Mouse (Mus musculus) spleen, adult 12 weeks (tissue): Measurements from ENCODE around the gene Rassf2.

Source experiments
- DNase-seq: peaks from one replicate; pipeline ENCODE4 v3.0.0; 2022; ENCODE audit warnings: low spot score

Rassf2 gene

DNA sequence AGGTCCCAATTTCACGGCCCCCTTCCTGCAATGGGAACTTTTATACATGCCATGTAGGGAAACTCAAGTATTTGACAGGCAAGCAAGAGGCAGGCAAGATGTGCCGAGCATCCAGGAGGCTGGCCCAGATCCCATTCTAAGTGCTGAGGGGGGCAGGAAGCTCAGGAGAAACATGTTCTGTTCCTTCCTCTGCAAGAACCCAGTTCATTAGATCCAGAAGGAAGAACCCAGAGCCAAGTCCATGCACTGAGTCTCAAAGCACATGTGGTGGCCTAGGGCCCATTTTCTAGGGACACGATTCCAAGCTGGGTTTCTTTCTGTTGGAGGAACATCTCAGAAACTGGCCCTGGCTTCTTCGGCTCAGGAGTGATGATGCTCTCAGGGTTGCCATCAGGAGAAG lies 24.6 kb downstream of the Rassf2 start:
- no peak for DNase-seq

DNA sequence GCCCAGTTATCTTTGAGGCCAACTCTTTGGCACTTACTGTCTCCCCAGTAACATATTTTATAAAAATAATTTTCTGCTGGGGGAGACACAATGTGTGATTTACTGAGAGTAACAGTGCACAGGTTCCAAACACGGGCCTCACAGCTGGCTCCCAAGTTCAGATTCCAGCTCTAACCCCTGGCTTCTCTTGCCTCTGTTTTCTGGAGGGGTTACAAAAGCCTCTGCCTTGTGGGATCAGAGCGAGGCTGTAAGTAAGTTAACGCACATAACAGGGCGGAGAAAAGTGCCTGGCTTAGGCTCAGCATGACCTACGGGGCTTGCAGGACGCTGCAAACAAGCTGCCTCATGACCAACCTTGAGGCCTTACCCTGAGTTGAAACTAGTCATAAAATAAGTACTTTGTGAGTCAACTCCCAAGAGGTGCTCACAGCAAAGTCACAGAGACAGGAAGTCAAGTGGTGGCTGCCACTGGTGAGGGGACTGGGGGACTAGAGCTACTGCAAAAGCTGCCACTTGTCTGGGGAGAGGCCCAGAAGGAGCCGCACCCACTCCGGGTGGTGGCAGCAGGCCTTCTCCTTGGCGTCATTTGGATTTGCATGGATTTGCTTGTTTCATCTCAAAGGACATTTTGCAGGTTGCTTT lies 25.4 kb downstream of the Rassf2 start:
- no peak for DNase-seq

DNA sequence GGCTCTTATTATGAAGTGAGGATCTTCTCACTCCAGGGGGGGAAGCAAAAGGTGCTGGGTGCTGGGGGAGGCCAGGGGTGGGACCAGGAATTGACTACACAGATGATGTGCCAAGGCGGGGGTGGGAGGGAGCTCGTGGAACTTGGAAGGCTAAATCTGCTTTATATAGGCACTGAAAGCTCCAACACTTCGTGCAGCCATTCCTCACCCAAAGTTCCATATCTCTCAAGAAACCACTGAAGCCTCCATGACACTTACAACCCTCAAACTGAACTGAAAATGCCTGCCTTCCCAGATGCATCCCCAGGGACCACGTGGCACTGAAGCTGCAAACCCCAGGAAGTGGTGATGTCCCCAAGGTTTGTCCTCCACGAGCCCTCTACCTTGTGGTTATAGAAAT lies 26.1 kb downstream of the Rassf2 start:
- no peak for DNase-seq

DNA sequence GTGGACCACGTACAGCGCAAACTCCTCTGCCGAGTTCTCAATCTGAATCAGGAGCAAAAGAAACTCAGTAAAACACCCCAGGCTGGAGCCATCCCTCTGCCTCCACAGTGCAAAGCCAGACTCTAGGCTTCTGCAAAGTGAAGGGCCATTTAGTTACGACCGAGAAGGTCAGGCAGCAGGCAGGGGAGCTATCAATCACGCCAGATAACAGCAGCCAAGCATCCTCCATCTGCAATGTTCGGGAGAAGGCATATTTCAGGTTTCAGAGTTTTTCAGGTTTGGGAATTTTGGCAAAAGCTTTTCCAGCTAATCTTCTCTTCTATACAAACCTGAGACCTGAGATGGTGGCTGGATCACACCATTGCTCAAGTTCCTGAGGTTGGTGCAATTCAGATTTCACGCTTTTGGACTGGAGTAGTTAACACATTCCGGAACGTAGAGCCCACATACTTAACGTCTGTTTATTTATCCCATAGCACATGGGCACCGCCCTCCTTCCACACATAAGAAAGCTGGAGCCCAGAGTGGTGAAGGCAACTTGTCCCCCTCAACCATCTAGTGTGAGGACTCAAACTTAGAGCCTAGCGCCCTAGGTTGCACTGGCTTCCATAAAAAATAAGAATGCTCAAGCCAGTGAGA lies 28.2 kb downstream of the Rassf2 start:
- no peak for DNase-seq

DNA sequence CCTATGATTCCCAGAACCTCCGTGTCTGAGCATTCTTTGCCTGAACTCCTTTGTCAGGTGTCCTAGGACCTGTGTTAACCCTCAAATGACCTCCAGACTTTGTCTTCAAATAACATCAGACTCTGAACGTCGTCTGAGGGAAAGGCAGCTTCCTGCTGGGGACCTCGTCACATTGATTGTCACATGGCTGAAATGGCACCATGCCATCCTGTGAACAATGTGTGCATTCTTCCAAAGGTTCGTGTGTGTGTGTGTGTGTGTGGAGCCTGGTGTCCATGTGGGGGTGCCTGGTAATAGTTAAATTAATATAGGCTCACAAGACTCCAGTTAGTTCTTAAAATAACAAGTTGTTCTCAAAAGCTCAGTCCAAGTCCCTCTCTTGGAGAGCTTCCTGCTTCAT lies 32.7 kb downstream of the Rassf2 start:
- no peak for DNase-seq

DNA sequence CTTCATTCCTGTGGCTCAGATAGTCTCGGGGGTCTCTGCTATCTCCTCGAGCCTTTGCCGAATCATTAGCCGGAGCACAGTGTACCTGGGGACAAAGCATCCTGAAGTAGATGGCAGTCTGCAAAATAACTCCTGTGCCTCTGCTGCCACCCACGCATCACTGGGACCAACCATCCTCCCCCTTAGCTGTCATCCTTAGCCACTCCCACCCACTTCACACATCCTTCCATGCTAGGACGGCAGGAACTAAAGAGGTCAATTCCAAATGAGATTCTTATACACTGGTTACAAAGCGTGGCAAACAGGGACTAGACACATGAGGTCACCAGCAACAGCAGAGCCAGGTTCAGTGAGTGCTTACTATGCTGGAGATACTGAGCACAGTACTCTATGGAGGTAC lies 33.7 kb downstream of the Rassf2 start:
- DNase-seq, result no peak

DNA sequence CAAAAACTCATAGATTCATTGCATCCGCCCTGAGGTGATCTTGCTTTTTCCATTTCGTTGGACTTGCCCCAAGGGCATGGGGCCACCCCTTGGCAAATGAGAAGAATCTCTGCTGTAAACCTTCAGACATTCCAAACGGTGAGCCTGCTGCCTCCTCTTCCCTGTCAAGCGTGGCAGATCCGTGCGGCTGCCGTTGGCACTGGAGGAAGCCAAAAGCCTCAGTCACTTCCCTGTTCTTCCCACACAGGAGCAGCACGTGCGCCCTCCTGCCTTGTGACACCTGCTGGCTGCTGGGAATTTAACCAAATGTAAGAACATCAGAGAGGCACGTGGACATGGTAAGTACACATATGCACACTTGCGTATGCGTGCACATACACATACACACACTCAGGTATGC lies 34.3 kb downstream of the Rassf2 start:
- DNase-seq, result no peak

DNA sequence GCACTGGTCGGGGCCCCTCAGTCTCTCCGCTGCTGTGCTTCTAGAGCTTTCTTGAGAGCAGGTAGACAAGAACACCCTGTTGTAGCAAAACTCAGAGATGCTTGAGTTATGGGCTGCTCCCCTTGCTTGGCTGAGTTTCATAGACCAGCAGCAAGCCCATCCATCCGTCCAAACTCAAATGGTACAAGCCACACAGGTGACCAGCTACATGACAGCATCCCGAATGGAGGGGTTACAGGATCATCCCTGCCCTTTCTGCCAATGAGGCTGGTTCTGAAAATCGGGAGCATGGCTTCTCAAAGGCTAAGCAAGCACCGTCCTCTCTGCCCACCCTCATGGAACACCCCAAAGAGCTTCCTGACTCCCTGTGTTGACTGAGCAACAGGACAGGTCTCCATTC lies 35.1 kb downstream of the Rassf2 start:
- DNase-seq, result no peak

DNA sequence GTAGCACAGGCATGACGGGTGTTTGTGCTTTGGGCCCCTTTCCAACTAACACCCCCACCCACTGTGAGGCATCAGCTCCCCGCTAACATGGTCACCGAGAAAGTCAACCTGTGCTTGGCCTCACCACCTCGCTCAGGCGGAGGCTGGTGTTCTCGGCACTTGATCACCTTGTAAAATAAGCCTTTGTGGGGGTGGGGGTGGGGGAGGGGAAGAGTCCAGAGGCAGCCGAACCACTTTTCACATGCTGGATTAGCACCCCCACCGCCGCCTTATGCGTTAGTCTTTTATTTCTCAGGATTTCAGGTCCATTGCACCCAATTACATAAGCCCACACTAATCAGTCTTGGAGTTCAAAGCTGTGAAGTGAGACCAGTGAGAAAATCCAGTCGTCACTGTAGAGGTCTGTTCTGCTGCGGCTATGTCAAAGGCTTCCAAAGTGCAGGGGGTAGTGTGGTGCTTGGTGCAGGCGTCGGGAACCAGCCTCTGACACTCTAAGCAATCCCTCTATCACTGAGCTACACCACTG lies 36.4 kb downstream of the Rassf2 start:
- no peak for DNase-seq

DNA sequence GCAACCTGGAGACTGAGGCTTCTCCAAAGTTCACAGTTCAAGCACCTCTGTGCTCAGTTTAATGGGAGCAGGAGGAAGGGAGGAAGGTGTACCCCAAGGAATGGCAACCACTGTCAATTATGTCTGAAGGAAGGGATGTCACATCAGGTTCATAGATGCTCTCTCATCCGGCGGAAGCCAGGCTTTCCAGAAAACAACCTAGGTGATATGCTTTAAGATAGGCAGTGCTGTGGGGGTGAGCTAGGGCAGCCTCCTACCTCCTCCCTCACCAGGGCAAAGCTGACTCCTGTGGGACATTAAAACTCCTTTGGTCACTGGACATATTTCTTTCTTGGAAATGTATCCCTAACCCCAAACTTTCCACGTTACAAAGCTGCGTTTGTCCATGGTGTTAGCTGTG lies 36.9 kb downstream of the Rassf2 start:
- no peak for DNase-seq

DNA sequence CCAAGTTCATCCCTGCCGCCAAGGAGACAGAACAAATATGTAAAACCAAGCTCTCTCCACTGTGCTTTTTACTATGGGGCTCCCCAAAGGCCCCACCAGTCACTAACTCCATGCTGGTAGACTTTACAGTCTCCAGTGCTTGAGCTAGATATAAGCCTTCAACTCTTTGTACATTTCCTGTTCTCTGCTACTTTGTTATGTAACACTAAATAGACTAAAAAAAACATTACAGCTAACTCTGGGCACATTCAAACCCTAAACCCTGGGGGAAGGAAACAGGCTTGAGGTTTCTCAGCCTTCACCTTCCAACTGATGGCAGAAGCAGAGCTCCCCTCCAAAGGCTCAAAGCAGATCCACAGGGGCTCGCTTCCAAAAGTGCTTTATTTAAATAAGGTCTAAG lies 37.6 kb downstream of the Rassf2 start:
- DNase-seq, result no peak

DNA sequence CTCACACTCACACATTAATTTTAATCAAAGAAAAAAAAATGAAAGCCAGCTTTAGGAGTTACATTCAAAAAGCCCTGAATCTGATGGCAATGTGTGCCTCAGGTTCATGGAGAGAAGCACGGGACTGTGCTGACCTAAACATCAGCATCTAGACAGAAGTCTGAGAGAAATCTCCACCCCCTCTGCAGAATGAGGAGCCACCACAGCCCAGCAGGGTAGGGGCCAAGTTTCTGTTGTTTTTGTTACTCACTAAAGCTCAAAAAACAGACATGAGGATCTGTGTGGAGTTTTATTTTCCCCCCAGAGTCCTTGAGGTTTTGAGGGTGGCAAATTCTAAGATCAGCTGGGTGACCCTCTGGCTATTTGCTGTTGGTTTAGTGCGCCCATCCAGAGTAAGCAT lies 41.5 kb downstream of the Rassf2 start:
- no peak for DNase-seq

DNA sequence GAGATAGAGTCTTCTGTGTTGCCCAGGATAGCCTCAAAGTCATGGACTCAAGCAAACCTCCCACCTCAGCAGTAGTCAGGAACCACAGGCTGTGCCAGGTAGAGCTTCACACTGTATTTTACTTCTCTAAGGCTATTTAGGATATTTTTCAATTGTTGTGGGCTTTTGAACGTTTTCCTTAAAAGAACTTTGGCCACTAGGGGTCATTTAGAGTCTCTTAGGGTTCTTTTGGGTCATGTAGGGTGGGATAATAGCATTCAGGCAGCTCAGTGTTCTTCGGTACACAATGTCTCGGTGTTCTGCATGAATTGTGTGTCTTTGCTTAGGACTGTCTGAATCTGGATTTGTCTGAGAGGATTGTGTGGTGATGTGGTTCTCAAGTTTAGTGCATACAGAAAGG lies 42.1 kb downstream of the Rassf2 start:
- no peak for DNase-seq

DNA sequence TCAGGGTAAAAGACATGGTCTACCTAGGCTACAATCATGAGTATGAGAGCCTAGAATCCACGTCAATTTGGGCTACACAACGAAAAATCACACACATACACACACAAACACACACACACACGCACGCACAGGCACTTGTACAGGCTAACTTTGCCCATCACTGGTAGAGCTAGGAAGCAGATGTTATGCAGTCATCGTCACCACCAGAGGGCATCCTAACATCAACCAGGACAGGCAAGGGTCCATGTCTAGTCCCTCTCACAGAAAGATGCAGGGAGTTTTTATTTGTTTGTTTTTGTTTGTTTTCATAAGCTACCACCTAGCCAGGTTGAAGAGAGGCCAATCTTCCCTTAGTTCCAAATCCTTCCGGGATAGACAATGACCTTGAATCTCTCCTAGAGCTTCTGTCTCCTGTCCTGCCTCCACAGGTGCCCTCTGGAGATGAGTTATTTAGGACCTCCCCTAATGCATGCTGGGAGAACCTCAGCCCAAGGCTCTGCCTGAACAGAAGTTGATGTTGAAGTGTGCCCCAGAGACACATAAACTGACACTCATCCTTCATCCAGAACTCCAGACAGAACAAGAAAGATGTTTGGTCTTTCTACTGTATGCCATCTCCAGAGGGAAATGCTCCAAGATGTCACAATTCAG lies 47.4 kb downstream of the Rassf2 start:
- no peak for DNase-seq

DNA sequence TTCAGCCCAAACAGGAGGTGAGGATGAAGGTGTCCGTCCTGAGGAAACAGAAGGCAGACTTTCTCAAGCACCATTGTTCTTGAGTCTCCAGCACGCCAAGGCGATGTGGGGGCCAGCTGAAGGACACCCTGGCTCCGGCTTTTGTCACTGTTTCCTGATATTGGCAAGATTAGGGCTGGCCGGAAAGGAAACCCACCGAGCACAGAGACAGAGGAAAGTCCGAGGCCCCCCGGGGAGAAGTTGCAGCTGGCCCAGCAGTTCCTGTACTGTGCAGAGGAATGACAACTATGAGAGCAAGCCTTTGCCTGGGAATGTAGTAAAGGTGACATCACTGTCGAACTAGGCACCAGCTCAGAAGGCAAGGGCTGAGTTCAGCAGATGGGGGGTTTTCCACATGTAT lies 49.2 kb downstream of the Rassf2 start:
- DNase-seq, result no peak

DNA sequence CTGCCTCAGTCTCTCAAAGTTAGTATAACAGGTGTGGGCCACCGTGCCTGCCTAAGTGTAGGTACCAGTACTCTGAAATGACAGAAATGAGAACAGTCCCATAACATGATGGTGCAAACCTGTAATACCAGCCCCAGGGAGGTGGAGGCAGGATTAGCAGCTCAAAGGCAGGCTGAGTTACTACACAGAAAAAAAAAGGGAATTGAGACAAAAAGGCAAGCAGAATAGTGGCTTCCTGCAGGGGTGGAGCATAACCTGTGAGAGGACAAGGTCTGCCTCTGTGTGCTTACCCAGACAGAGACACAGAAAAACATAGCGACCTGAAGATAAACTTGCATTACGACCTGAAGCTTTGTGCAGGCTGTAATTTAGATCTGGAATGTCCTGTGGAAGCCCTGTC lies 53.4 kb downstream of the Rassf2 start:
- DNase-seq, result no peak

DNA sequence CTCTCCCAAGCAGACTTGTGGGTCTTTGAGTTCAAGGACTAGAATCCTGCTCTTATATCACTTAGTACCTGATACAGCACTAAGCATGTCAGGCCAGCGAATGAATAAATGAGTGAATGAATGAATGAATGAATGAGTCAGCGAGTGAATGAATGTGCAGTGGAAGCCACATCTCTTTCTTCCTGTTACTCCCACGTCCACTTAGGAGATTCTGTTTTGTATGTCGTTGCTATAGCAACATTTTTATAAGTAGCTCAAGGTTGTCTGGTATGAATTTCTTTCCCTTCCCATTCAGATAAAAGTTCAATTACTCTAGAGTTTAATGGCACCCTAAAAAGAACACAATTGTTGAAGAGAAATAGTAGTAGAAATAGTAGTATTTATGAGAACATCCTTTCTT lies 59.0 kb downstream of the Rassf2 start:
- no peak for DNase-seq

DNA sequence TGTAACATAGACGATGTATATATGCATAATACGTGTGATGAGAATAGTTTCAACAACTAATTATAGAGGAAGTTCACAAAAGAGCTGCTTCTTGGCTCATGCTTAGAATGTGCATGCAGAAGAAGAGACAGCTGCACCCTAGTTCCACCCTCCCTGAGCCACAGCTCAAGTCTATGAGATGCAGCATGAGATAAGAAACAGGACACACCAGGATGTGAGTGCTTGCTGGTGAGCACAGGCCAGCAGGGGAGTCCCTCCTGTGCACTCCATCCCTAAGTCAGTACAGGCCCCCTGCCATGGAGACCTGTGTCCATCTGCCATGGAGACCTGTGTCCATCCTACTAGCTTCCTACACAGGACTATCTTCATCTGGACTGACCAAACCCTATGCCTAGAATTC lies 59.5 kb downstream of the Rassf2 start:
- no peak for DNase-seq

DNA sequence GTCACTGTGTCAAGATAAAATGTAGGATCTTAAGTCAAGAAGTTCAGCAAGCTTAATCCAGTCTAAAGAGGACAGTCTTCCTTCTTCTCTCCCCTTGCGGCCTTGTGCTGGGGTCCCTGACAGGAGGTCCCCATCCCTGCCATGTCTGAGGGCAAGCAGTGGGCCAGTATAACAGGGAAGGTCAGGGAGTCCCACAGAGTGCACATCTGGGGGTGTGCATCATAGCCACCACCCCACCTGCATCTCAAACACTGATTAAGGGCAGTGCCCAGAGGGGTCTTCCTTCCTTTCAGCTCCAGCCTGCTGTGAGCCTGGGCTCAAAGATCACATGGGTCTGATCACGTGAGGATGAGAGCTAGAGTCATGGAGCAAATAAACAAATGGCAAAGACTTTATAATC lies 68.4 kb downstream of the Rassf2 start:
- DNase-seq, result no peak

DNA sequence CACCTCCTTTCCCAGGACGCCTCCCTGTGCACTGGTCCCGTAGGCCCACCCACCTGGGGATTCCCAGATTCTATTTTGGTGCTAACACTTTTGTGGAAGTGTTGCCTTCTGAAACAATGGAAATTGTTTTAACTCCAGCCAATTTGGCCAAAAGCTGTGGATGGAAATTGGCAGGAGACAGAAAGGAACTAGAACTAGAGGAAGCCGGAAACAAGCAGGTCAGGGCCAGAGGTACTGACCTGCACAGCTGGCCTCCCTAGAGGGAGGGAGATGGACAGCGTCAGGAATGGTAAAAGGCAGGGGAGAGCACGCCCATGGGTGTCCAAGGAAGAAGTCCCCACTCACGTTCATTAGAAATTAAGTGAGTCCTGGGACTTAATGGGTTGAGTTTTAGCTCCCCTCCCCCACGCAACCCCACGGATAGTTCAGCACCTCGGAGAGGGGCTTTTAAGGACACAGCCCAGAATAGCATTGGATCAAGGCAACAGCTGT lies 72.3 kb downstream of the Rassf2 start:
- no peak for DNase-seq

DNA sequence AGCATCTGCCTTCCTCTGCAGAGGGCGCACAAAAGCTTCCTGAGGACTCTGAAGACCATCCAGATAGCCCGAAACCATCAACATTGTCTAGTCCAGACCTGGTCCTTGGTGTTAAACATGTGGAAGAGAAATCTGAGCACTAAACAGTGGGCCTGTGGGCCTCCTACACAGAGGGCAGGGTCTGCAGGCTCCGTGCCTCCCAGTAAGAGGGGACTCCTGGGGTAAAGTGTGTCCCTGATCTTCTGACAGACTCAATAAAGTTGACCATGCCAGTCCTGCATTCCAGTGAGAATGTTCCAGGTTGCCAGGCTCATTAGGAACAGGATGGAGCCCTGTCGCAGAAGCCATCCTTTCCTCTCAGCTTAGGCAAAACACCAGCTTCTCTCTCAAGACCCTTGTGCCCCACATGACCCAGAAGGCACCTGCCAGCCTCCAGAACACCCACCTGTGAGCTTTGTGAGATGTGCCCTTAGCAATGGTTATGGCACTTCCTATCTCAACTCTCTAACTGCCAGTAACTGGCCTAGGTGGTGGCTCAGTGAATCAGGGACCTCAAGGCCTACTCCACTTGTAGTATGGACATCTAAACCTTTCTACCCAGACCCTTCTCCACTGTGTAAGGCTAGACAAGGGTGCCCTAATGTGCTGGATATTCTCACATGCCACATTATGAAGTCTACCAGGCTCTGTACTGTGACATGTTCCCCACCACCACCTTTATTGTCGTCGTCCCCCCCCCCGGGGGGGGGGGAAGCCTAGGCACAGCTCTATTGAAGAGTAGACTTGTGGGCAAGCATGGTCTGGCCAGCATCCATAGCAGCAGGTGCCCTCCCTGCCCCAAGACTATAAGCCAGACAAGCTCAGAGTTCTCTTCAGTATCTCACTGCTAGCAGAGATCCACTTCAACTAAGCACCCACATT lies 73.5 kb downstream of the Rassf2 start:
- no peak for DNase-seq

DNA sequence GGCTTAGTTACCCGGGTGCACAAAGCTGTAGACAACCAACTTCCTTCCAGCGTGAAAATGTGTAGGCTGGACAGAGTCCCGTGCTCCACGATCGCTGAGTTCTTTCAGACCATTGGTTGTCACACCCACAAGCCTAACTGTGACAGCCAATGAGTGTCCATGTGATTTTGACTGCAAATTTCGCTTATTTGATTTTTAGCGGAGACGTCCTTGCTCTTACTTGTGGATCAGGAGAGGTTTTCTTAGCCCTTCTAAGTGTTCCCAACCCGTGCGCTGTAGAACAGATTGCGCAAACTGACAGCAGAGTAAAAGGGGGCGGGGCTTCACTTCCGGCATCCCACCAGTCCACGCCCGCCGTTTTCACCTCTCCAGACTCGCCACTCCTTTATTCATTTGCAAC lies 74.8 kb downstream of the Rassf2 start:
- no peak for DNase-seq
